Mouse (Mus musculus) liver, postnatal 0 days (tissue): Measurements from ENCODE around the gene Tnk2.

Experiments used
- CTCF ChIP-seq: sonication (generic); IDR thresholded peaks from 2 replicates; pipeline ENCODE4 v1.5.1; 2016; ENCODE audit warnings: antibody characterized with exemption, low read depth
- EP300 ChIP-seq: IDR thresholded peaks from 2 replicates; pipeline ENCODE4 v1.6.1; 2016; ENCODE audit warnings: antibody characterized with exemption, low read depth, mild to moderate bottlenecking

GRCm38 (mm10) chr16:32618946-32619345 lies 24.7 kb upstream of the Tnk2 start:
- TF ChIP-seq EP300 (no peak), CTCF (no peak)
